Mouse (Mus musculus): ENCODE measurements around the gene Atxn10. TPM values are rescaled to one million over a fixed set of nuclear protein-coding genes. Genes with fewer than 3 reads are reported as not detected.

The Atxn10 gene
- polyA plus RNA-seq, 1 experiment = 320 TPM

- 0 out of 2 replicates have a peak overlapping the region, but pooled peaks have one; percentile 10 for H3K9ac ChIP-seq (ENCODE audit: low read depth, poor library complexity, severe bottlenecking)
- H3K4me3 ChIP-seq (ENCODE audit: low read depth, low read length) = peak overlapping the region; percentile 52
- H3K36me3 ChIP-seq (ENCODE audit: control insufficient read depth, insufficient read depth, low read length, poor library complexity, severe bottlenecking) = no peaks in the 10 kb centered on the region
- no peak for TF ChIP-seq POLR2A (IDR thresholded peaks at IDR 0.05; ENCODE audit: insufficient read depth, low read length)
- TF ChIP-seq EP300 (IDR thresholded peaks at IDR 0.05; ENCODE audit: insufficient read depth, low read depth, low read length) = no peak
- no peak for TF ChIP-seq CTCF (IDR thresholded peaks at IDR 0.05; ENCODE audit: low read depth, low read length)
- H3K4me1 ChIP-seq (ENCODE audit: control insufficient read depth, insufficient read depth, low read length) = peaks cover 8% of the 10 kb centered on the region
- H3K27ac ChIP-seq (ENCODE audit: insufficient read depth, low read length) = no peak overlapping the region
- no peaks in the 10 kb centered on the region for H3K9me3 ChIP-seq (replicated peaks; ENCODE audit: control insufficient read depth, insufficient read depth, low read length, poor library complexity, severe bottlenecking)
- H3K27me3 ChIP-seq (ENCODE audit: control insufficient read depth, insufficient read depth, low read length, poor library complexity, severe bottlenecking) = no peaks in the 10 kb centered on the region
Measured at GRCm38 (mm10) chr15:85337979-85338378, 1.9 kb downstream of the Atxn10 start.

- TF ChIP-seq EP300 (IDR thresholded peaks at IDR 0.05; ENCODE audit: insufficient read depth, low read depth, low read length) (no peak), CTCF (IDR thresholded peaks at IDR 0.05; ENCODE audit: low read depth, low read length) (no peak), POLR2A (IDR thresholded peaks at IDR 0.05; ENCODE audit: insufficient read depth, low read length) (no peak)
- H3K27ac ChIP-seq (ENCODE audit: insufficient read depth, low read length) = no peak overlapping the region
- H3K9me3 ChIP-seq (replicated peaks; ENCODE audit: control insufficient read depth, insufficient read depth, low read length, poor library complexity, severe bottlenecking) = no peaks in the 10 kb centered on the region
- H3K4me3 ChIP-seq (ENCODE audit: low read depth, low read length) = no peak overlapping the region
- no peaks in the 10 kb centered on the region for H3K27me3 ChIP-seq (ENCODE audit: control insufficient read depth, insufficient read depth, low read length, poor library complexity, severe bottlenecking)
- peaks cover 2% of the 10 kb centered on the region; the same call in 1 of the 2 replicates for H3K36me3 ChIP-seq (ENCODE audit: control insufficient read depth, insufficient read depth, low read length, poor library complexity, severe bottlenecking)
- H3K4me1 ChIP-seq (ENCODE audit: control insufficient read depth, insufficient read depth, low read length) = peaks cover 5% of the 10 kb centered on the region
- H3K9ac ChIP-seq (ENCODE audit: low read depth, poor library complexity, severe bottlenecking) = no peak overlapping the region
Measured at GRCm38 (mm10) chr15:85342246-85342645, 6.2 kb downstream of the Atxn10 start.

- Histone ChIP-seq H3K4me1 (ENCODE audit: control insufficient read depth, insufficient read depth, low read length) (no peaks in the 10 kb centered on the region), H3K36me3 (ENCODE audit: control insufficient read depth, insufficient read depth, low read length, poor library complexity, severe bottlenecking) (peaks cover 2% of the 10 kb centered on the region; the same call in 1 of the 2 replicates), H3K27me3 (ENCODE audit: control insufficient read depth, insufficient read depth, low read length, poor library complexity, severe bottlenecking) (no peaks in the 10 kb centered on the region), H3K27ac (ENCODE audit: insufficient read depth, low read length) (no peak overlapping the region), H3K9me3 (replicated peaks; ENCODE audit: control insufficient read depth, insufficient read depth, low read length, poor library complexity, severe bottlenecking) (no peaks in the 10 kb centered on the region), H3K9ac (ENCODE audit: low read depth, poor library complexity, severe bottlenecking) (no peak overlapping the region), H3K4me3 (ENCODE audit: low read depth, low read length) (no peak overlapping the region)
- no peak for TF ChIP-seq POLR2A (IDR thresholded peaks at IDR 0.05; ENCODE audit: insufficient read depth, low read length)
- no peak for TF ChIP-seq EP300 (IDR thresholded peaks at IDR 0.05; ENCODE audit: insufficient read depth, low read depth, low read length)
- no peak for TF ChIP-seq CTCF (IDR thresholded peaks at IDR 0.05; ENCODE audit: low read depth, low read length)
Measured at GRCm38 (mm10) chr15:85344673-85345072, 8.6 kb downstream of the Atxn10 start.

- TF ChIP-seq POLR2A (IDR thresholded peaks at IDR 0.05; ENCODE audit: insufficient read depth, low read length) (no peak), EP300 (IDR thresholded peaks at IDR 0.05; ENCODE audit: insufficient read depth, low read depth, low read length) (no peak), CTCF (IDR thresholded peaks at IDR 0.05; ENCODE audit: low read depth, low read length) (no peak)
- H3K9ac ChIP-seq (ENCODE audit: low read depth, poor library complexity, severe bottlenecking) = no peak overlapping the region
- no peaks in the 10 kb centered on the region for H3K9me3 ChIP-seq (replicated peaks; ENCODE audit: control insufficient read depth, insufficient read depth, low read length, poor library complexity, severe bottlenecking)
- H3K36me3 ChIP-seq (ENCODE audit: control insufficient read depth, insufficient read depth, low read length, poor library complexity, severe bottlenecking) = peaks cover 2% of the 10 kb centered on the region; the same call in 1 of the 2 replicates
- no peaks in the 10 kb centered on the region for H3K4me1 ChIP-seq (ENCODE audit: control insufficient read depth, insufficient read depth, low read length)
- H3K27ac ChIP-seq (ENCODE audit: insufficient read depth, low read length) = no peak overlapping the region
- H3K4me3 ChIP-seq (ENCODE audit: low read depth, low read length) = no peak overlapping the region
- no peaks in the 10 kb centered on the region for H3K27me3 ChIP-seq (ENCODE audit: control insufficient read depth, insufficient read depth, low read length, poor library complexity, severe bottlenecking)
Measured at GRCm38 (mm10) chr15:85347058-85347700, 11.1 kb downstream of the Atxn10 start.

GRCm38 (mm10) chr15:85350144-85350543, 14.1 kb downstream of the Atxn10 start:
- peaks cover 3% of the 10 kb centered on the region for H3K4me1 ChIP-seq (ENCODE audit: control insufficient read depth, insufficient read depth, low read length)
- TF ChIP-seq CTCF (IDR thresholded peaks at IDR 0.05; ENCODE audit: low read depth, low read length) = no peak
- no peak for TF ChIP-seq EP300 (IDR thresholded peaks at IDR 0.05; ENCODE audit: insufficient read depth, low read depth, low read length)
- TF ChIP-seq POLR2A (IDR thresholded peaks at IDR 0.05; ENCODE audit: insufficient read depth, low read length) = no peak
- no peak overlapping the region for H3K4me3 ChIP-seq (ENCODE audit: low read depth, low read length)
- no peaks in the 10 kb centered on the region; the same call in 1 of the 2 replicates for H3K36me3 ChIP-seq (ENCODE audit: control insufficient read depth, insufficient read depth, low read length, poor library complexity, severe bottlenecking)
- no peak overlapping the region for H3K9ac ChIP-seq (ENCODE audit: low read depth, poor library complexity, severe bottlenecking)
- H3K27me3 ChIP-seq (ENCODE audit: control insufficient read depth, insufficient read depth, low read length, poor library complexity, severe bottlenecking) = no peaks in the 10 kb centered on the region
- H3K9me3 ChIP-seq (replicated peaks; ENCODE audit: control insufficient read depth, insufficient read depth, low read length, poor library complexity, severe bottlenecking) = no peaks in the 10 kb centered on the region
- no peak overlapping the region for H3K27ac ChIP-seq (ENCODE audit: insufficient read depth, low read length)

- H3K4me1 ChIP-seq (ENCODE audit: control insufficient read depth, insufficient read depth, low read length) = peaks cover 3% of the 10 kb centered on the region
- H3K27ac ChIP-seq (ENCODE audit: insufficient read depth, low read length) = no peak overlapping the region
- no peak overlapping the region for H3K4me3 ChIP-seq (ENCODE audit: low read depth, low read length)
- H3K9ac ChIP-seq (ENCODE audit: low read depth, poor library complexity, severe bottlenecking) = no peak overlapping the region
- no peaks in the 10 kb centered on the region for H3K27me3 ChIP-seq (ENCODE audit: control insufficient read depth, insufficient read depth, low read length, poor library complexity, severe bottlenecking)
- no peaks in the 10 kb centered on the region for H3K9me3 ChIP-seq (replicated peaks; ENCODE audit: control insufficient read depth, insufficient read depth, low read length, poor library complexity, severe bottlenecking)
- TF ChIP-seq POLR2A (IDR thresholded peaks at IDR 0.05; ENCODE audit: insufficient read depth, low read length) (no peak), EP300 (IDR thresholded peaks at IDR 0.05; ENCODE audit: insufficient read depth, low read depth, low read length) (no peak), CTCF (IDR thresholded peaks at IDR 0.05; ENCODE audit: low read depth, low read length) (no peak)
- H3K36me3 ChIP-seq (ENCODE audit: control insufficient read depth, insufficient read depth, low read length, poor library complexity, severe bottlenecking) = peaks cover under 1% of the 10 kb centered on the region; the same call in 1 of the 2 replicates
Measured at GRCm38 (mm10) chr15:85354060-85354459, 18.0 kb downstream of the Atxn10 start.
